Mouse (Mus musculus): ENCODE data around the gene Knop1. TPM values are rescaled to one million over a fixed set of nuclear protein-coding genes. Genes with fewer than 3 reads are reported as not detected.

Gene Knop1
- polyA plus RNA-seq, 1 experiment = 13.0 TPM

- TF ChIP-seq TCF3 (IDR thresholded peaks at IDR 0.05; ENCODE audit: insufficient read length, low read depth) = no peak
- no peak for TF ChIP-seq REST (IDR thresholded peaks at IDR 0.05; ENCODE audit: insufficient read depth, insufficient read length)
- TF ChIP-seq E2F4 (IDR thresholded peaks at IDR 0.05; ENCODE audit: insufficient read depth) = no peak
- H3K27me3 ChIP-seq (ENCODE audit: control insufficient read depth, insufficient read depth, insufficient read length) = no peaks in the 10 kb centered on the region
These were observed 42.0 kb upstream of the Knop1 start for GRCm38 (mm10) chr7:118898063-118898462.

GRCm38 (mm10) chr7:118895469-118896450, 39.7 kb upstream of the Knop1 start:
- Histone ChIP-seq H3K79me2 (ENCODE audit: control insufficient read depth, insufficient read depth) (no peaks in the 10 kb centered on the region), H3K4me3 (no peak overlapping the region), H3ac (ENCODE audit: control insufficient read depth, insufficient read length) (no peak overlapping the region), H3K4me2 (ENCODE audit: low read depth) (no peak overlapping the region), H3K36me3 (ENCODE audit: control insufficient read depth, insufficient read depth) (no peaks in the 10 kb centered on the region), H3K27me3 (ENCODE audit: control insufficient read depth, insufficient read depth, insufficient read length) (no peaks in the 10 kb centered on the region)
- TF ChIP-seq POLR2A (IDR thresholded peaks at IDR 0.05; ENCODE audit: insufficient read length, low read depth) (no peak), MYOG (IDR thresholded peaks at IDR 0.05; ENCODE audit: control insufficient read depth in 1 of 3, insufficient read depth in 1 of 3, insufficient read length in 2 of 3, low read depth in 2 of 3) (no peak), REST (IDR thresholded peaks at IDR 0.05; ENCODE audit: insufficient read depth, insufficient read length) (no peak), SRF (IDR thresholded peaks at IDR 0.05; ENCODE audit: control insufficient read depth, insufficient read length, low read depth) (no peak), POLR2AphosphoS2 (IDR thresholded peaks at IDR 0.05; ENCODE audit: insufficient read length, low read depth) (no peak), USF1 (IDR thresholded peaks at IDR 0.05; ENCODE audit: low read depth) (no peak), CEBPB (IDR thresholded peaks at IDR 0.05; ENCODE audit: insufficient read depth, poor library complexity, severe bottlenecking) (no peak), TCF3 (IDR thresholded peaks at IDR 0.05; ENCODE audit: insufficient read length, low read depth) (no peak), E2F4 (IDR thresholded peaks at IDR 0.05; ENCODE audit: insufficient read depth) (no peak), TCF12 (IDR thresholded peaks at IDR 0.05; ENCODE audit: insufficient read depth, poor library complexity, severe bottlenecking) (no peak), MYOD1 (IDR thresholded peaks at IDR 0.05; ENCODE audit: control insufficient read depth in 1 of 3, insufficient read length in 2 of 3, low read depth in 2 of 3) (no peak), MAX (IDR thresholded peaks at IDR 0.05; ENCODE audit: low read depth) (no peak)

More at GRCm38 (mm10) chr7:118898063-118898462, 42.0 kb upstream of the Knop1 start:
- Histone ChIP-seq H3K4me2 (ENCODE audit: low read depth) (no peak overlapping the region), H3K4me3 (no peak overlapping the region), H3K36me3 (ENCODE audit: control insufficient read depth, insufficient read depth) (no peaks in the 10 kb centered on the region), H3ac (ENCODE audit: control insufficient read depth, insufficient read length) (no peak overlapping the region), H3K79me2 (ENCODE audit: control insufficient read depth, insufficient read depth) (no peaks in the 10 kb centered on the region)

- Histone ChIP-seq H3K4me2 (ENCODE audit: low read depth) (peak overlapping the region; percentile 12), H3K79me2 (ENCODE audit: control insufficient read depth, insufficient read depth) (no peaks in the 10 kb centered on the region), H3K36me3 (ENCODE audit: control insufficient read depth, insufficient read depth) (no peaks in the 10 kb centered on the region), H3K4me3 (no peak overlapping the region), H3K27me3 (ENCODE audit: control insufficient read depth, insufficient read depth, insufficient read length) (no peaks in the 10 kb centered on the region), H3ac (ENCODE audit: control insufficient read depth, insufficient read length) (no peak overlapping the region)
- TF ChIP-seq POLR2A (IDR thresholded peaks at IDR 0.05; ENCODE audit: insufficient read length, low read depth) = no peak
- no peak for TF ChIP-seq TCF3 (IDR thresholded peaks at IDR 0.05; ENCODE audit: insufficient read length, low read depth)
- no peak for TF ChIP-seq POLR2AphosphoS2 (IDR thresholded peaks at IDR 0.05; ENCODE audit: insufficient read length, low read depth)
- no peak for TF ChIP-seq SRF (IDR thresholded peaks at IDR 0.05; ENCODE audit: control insufficient read depth, insufficient read length, low read depth)
- no peak for TF ChIP-seq MAX (IDR thresholded peaks at IDR 0.05; ENCODE audit: low read depth)
- TF ChIP-seq REST (IDR thresholded peaks at IDR 0.05; ENCODE audit: insufficient read depth, insufficient read length) = no peak
- TF ChIP-seq MYOD1 (IDR thresholded peaks at IDR 0.05; ENCODE audit: control insufficient read depth in 1 of 3, insufficient read length in 2 of 3, low read depth in 2 of 3) = no peak
- TF ChIP-seq E2F4 (IDR thresholded peaks at IDR 0.05; ENCODE audit: insufficient read depth) = no peak
- no peak for TF ChIP-seq TCF12 (IDR thresholded peaks at IDR 0.05; ENCODE audit: insufficient read depth, poor library complexity, severe bottlenecking)
- no peak for TF ChIP-seq MYOG (IDR thresholded peaks at IDR 0.05; ENCODE audit: control insufficient read depth in 1 of 3, insufficient read depth in 1 of 3, insufficient read length in 2 of 3, low read depth in 2 of 3)
- TF ChIP-seq CEBPB (IDR thresholded peaks at IDR 0.05; ENCODE audit: insufficient read depth, poor library complexity, severe bottlenecking) = no peak
- TF ChIP-seq USF1 (IDR thresholded peaks at IDR 0.05; ENCODE audit: low read depth) = no peak
These were observed 33.1 kb upstream of the Knop1 start for GRCm38 (mm10) chr7:118889046-118889680.

GRCm38 (mm10) chr7:118887303-118888055, 31.4 kb upstream of the Knop1 start:
- Histone ChIP-seq H3K4me3 (no peak overlapping the region), H3K4me2 (ENCODE audit: low read depth) (no peak overlapping the region)
- no peak for TF ChIP-seq TCF3 (IDR thresholded peaks at IDR 0.05; ENCODE audit: insufficient read length, low read depth)
- TF ChIP-seq REST (IDR thresholded peaks at IDR 0.05; ENCODE audit: insufficient read depth, insufficient read length) = no peak
- no peak for TF ChIP-seq POLR2A (IDR thresholded peaks at IDR 0.05; ENCODE audit: insufficient read length, low read depth)
- TF ChIP-seq CEBPB (IDR thresholded peaks at IDR 0.05; ENCODE audit: insufficient read depth, poor library complexity, severe bottlenecking) = no peak
- no peak for TF ChIP-seq MYOD1 (IDR thresholded peaks at IDR 0.05; ENCODE audit: control insufficient read depth in 1 of 3, insufficient read length in 2 of 3, low read depth in 2 of 3)
- TF ChIP-seq SRF (IDR thresholded peaks at IDR 0.05; ENCODE audit: control insufficient read depth, insufficient read length, low read depth) = no peak
- no peak for TF ChIP-seq TCF12 (IDR thresholded peaks at IDR 0.05; ENCODE audit: insufficient read depth, poor library complexity, severe bottlenecking)
- TF ChIP-seq E2F4 (IDR thresholded peaks at IDR 0.05; ENCODE audit: insufficient read depth) = no peak
- TF ChIP-seq MYOG (IDR thresholded peaks at IDR 0.05; ENCODE audit: control insufficient read depth in 1 of 3, insufficient read depth in 1 of 3, insufficient read length in 2 of 3, low read depth in 2 of 3) = no peak
- TF ChIP-seq POLR2AphosphoS2 (IDR thresholded peaks at IDR 0.05; ENCODE audit: insufficient read length, low read depth) = no peak
- no peak for TF ChIP-seq USF1 (IDR thresholded peaks at IDR 0.05; ENCODE audit: low read depth)
- TF ChIP-seq MAX (IDR thresholded peaks at IDR 0.05; ENCODE audit: low read depth) = no peak

More at GRCm38 (mm10) chr7:118887303-118888055, 31.4 kb upstream of the Knop1 start:
- no peaks in the 10 kb centered on the region for H3K36me3 ChIP-seq (ENCODE audit: control insufficient read depth, insufficient read depth)
- H3K27me3 ChIP-seq (ENCODE audit: control insufficient read depth, insufficient read depth, insufficient read length) = no peaks in the 10 kb centered on the region
- no peak overlapping the region for H3ac ChIP-seq (ENCODE audit: control insufficient read depth, insufficient read length)
- no peaks in the 10 kb centered on the region for H3K79me2 ChIP-seq (ENCODE audit: control insufficient read depth, insufficient read depth)

Measured in myocyte (in vitro differentiated cells).